Mouse (Mus musculus) effector memory CD4-positive, alpha-beta T cell, adult 7 months (primary cell): ENCODE results near the gene Appbp2. TPM values are rescaled to one million over a fixed set of nuclear protein-coding genes. Genes with fewer than 3 reads are reported as not detected.

Experiments
- polyA plus RNA-seq: library from polyadenylated mRNA; unstranded; fragments of 100-300 nt; shearing (Covaris generic); gene quantifications from one replicate; pipeline ENCODE4 v1.2.1, GENCODE M21; 2017

The Appbp2 gene
- 36.8 TPM for polyA plus RNA-seq

GRCm38 (mm10) chr11:85234990-85235841 lies at the start of gene Appbp2:
Gene Appbp2, minus strand, starts transcription at chr11:85235130.

GRCm38 (mm10) chr11:85170058-85170740 lies 64.7 kb downstream of the Appbp2 start, which contains the start of gene 1700125H20Rik:
Gene 1700125H20Rik, plus strand, starts transcription at chr11:85170404.

GRCm38 (mm10) chr11:85139581-85140540 lies 95.1 kb downstream of the Appbp2 start, which contains the start of gene Usp32:
Gene Usp32, minus strand, starts transcription at chr11:85140161.

Other genes with a start within 250 kb of the Appbp2 start
- gene Usp32, start 95.0 kb downstream of the Appbp2 start, polyA plus RNA-seq: 11.4 TPM
- not detected for gene 1700125H20Rik, start 64.7 kb downstream of the Appbp2 start, polyA plus RNA-seq
- gene Ppm1d, start 76.1 kb upstream of the Appbp2 start, polyA plus RNA-seq: 43.0 TPM
- 48.5 TPM for gene Bcas3, start 118.0 kb upstream of the Appbp2 start, polyA plus RNA-seq